Mouse (Mus musculus): ENCODE data around the gene Ly6g5c. TPM values are rescaled to one million over a fixed set of nuclear protein-coding genes. Genes with fewer than 3 reads are reported as not detected.

Ly6g5c gene
- polyA plus RNA-seq, 1 experiment from 2014 or later, result not detected

DNA sequence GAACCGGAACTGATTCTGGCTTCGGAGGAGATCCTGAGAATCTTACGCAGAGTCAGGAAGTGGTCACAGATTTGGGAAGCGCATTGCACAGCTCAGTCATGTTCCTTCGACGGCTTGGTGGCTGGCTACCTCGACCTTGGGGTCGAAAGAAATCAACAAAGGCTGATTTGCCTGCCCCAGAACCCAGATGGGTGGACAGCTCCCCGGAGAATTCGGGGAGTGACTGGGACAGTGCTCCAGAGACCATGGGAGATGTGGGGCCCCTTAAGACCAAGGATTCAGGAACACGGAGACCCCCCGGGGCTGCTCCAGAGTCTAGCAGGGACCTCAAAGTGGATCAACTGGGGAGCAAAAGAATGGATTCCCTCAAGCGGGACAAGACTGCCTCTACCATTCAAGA, 18.9 kb downstream of the Ly6g5c start:
- WGBS (ENCODE audit: insufficient replicate concordance), result 50% methylated on average over 13 of the region's 13 CpGs
- Histone ChIP-seq H3K9me3 (replicated peaks; ENCODE audit: control insufficient read depth, low read length) (no peaks in the 10 kb centered on the region), H3K4me3 (ENCODE audit: low read depth, low read length) (peak overlapping the region; percentile 78), H3K27me3 (ENCODE audit: control insufficient read depth, insufficient read depth, low read depth, low read length) (no peaks in the 10 kb centered on the region), H3K9ac (ENCODE audit: low read depth, low read length) (peak overlapping the region; percentile 81), H3K4me2 (ENCODE audit: low read depth, low read length) (peak overlapping the region; percentile 89), H3K27ac (ENCODE audit: low read length) (peak overlapping the region; percentile 92), H3K36me3 (ENCODE audit: control insufficient read depth, insufficient read depth) (peaks cover 6% of the 10 kb centered on the region; the same call in 1 of the 2 replicates), H3K4me1 (ENCODE audit: control insufficient read depth, low read depth, low read length) (peaks cover 28% of the 10 kb centered on the region)
- ATAC-seq (ENCODE audit: low read depth), result no peak

DNA sequence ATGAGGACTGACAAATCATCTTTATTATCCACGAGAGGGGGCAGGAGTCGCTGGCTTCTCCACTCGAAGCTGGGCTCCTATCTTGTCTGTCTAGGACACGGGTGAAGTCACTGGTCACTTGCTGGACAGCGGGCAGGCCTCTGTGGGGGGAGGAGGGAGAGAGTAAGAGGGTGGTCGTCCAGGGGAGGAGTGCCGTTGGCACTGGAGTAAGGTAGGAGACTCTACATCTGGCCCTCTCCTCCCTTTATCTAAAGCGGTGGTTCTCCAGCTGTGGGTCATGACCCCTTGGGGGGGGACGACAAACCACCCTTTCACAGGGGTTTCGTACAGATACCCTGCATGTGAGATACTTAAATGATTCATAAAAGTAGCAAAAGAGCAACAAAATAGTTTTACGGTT, 20.9 kb downstream of the Ly6g5c start:
- WGBS (ENCODE audit: insufficient replicate concordance), result 71% methylated on average over 11 of the region's 11 CpGs
- Histone ChIP-seq H3K4me2 (ENCODE audit: low read depth, low read length) (no peak overlapping the region), H3K9me3 (replicated peaks; ENCODE audit: control insufficient read depth, low read length) (no peaks in the 10 kb centered on the region), H3K27me3 (ENCODE audit: control insufficient read depth, insufficient read depth, low read depth, low read length) (no peaks in the 10 kb centered on the region), H3K9ac (ENCODE audit: low read depth, low read length) (no peak overlapping the region), H3K36me3 (ENCODE audit: control insufficient read depth, insufficient read depth) (0 out of 2 replicates have a peak, but pooled peaks cover under 1% of the 10 kb centered on the region), H3K27ac (ENCODE audit: low read length) (no peak overlapping the region), H3K4me3 (ENCODE audit: low read depth, low read length) (no peak overlapping the region), H3K4me1 (ENCODE audit: control insufficient read depth, low read depth, low read length) (peaks cover 24% of the 10 kb centered on the region)
- ATAC-seq (ENCODE audit: low read depth), result no peak

DNA sequence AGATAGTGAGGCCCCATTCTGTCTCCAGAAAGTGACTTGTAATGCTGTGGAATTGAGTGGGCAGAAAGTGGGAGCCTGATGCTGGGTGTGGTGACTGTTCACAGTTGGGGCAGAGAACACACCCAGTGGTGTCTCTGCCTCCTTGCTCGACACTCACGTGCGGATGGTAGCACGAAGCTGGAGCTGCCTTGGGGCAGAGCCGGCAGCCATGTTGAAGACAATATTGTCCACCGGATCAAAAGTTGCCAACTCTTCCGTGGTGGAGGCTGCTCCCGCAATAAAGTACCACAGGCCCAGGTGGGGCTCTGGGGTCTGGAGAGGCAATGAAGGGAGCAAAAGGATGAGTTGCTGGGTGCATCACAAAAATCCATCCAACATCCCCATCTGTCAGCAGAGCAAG, 23.0 kb downstream of the Ly6g5c start:
- 75% methylated on average over 8 of the region's 8 CpGs for WGBS (ENCODE audit: insufficient replicate concordance)

DNA sequence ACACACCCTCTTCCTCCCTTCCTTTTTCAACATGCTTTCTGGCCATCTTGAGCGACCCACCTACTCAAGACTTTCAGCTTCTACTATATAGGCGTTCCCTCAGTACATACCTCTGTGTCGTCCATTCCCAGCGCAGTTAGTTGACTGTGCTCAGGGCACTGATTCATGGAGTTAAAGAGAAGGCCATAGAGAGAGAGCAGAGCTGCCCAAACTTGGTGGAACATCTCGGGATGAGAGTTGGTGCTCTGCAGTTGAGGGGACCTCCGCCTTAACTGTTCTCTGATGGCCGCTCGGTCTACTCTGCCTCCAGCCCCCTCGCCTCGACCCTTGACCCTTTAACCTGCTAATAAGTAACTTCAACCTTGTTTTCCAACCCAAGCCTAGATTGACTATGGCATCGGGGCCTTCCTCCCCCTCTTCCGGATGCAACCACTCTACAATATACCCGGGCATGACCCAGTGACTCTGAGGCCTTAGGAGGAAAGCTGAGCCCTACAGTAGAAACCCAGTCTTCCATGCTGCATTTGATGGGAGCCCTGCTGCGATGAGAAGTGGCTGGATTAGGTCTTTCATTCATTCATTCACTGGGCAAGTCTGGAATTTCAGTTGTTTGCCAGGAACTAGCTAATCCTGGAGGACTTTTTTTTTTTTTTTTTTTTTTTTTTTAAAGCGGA, 23.6 kb downstream of the Ly6g5c start, which contains the start of gene Apom:
Gene Apom (minus strand): TSS at position 551 of the 674 bp plus-strand sequence.
- Histone ChIP-seq H3K27me3 (ENCODE audit: control insufficient read depth, insufficient read depth, low read depth, low read length) (no peaks in the 10 kb centered on the region), H3K4me1 (ENCODE audit: control insufficient read depth, low read depth, low read length) (peaks cover 26% of the 10 kb centered on the region), H3K27ac (ENCODE audit: low read length) (peak within 1 kb of the TSS; percentile 51), H3K9me3 (replicated peaks; ENCODE audit: control insufficient read depth, low read length) (no peaks in the 10 kb centered on the region), H3K9ac (ENCODE audit: low read depth, low read length) (peak within 1 kb of the TSS; percentile 37), H3K36me3 (ENCODE audit: control insufficient read depth, insufficient read depth) (no peaks in the 10 kb centered on the region), H3K4me2 (ENCODE audit: low read depth, low read length) (peak within 1 kb of the TSS; percentile 30), H3K4me3 (ENCODE audit: low read depth, low read length) (peak within 1 kb of the TSS; percentile 52)
- peak; percentile 25 for ATAC-seq (ENCODE audit: low read depth)
- WGBS (ENCODE audit: insufficient replicate concordance), result 62% methylated on average over 15 of the region's 15 CpGs

More for the DNA sequence above, 23.0 kb downstream of the Ly6g5c start:
- H3K27ac ChIP-seq (ENCODE audit: low read length), result peak overlapping the region; percentile 51
- H3K9ac ChIP-seq (ENCODE audit: low read depth, low read length), result peak overlapping the region; percentile 37
- H3K4me2 ChIP-seq (ENCODE audit: low read depth, low read length), result peak overlapping the region; percentile 30
- H3K9me3 ChIP-seq (replicated peaks; ENCODE audit: control insufficient read depth, low read length), result no peaks in the 10 kb centered on the region
- no peaks in the 10 kb centered on the region for H3K36me3 ChIP-seq (ENCODE audit: control insufficient read depth, insufficient read depth)
- H3K27me3 ChIP-seq (ENCODE audit: control insufficient read depth, insufficient read depth, low read depth, low read length), result no peaks in the 10 kb centered on the region
- no peak for ATAC-seq (ENCODE audit: low read depth)
- peak overlapping the region; percentile 52 for H3K4me3 ChIP-seq (ENCODE audit: low read depth, low read length)
- H3K4me1 ChIP-seq (ENCODE audit: control insufficient read depth, low read depth, low read length), result peaks cover 24% of the 10 kb centered on the region

DNA sequence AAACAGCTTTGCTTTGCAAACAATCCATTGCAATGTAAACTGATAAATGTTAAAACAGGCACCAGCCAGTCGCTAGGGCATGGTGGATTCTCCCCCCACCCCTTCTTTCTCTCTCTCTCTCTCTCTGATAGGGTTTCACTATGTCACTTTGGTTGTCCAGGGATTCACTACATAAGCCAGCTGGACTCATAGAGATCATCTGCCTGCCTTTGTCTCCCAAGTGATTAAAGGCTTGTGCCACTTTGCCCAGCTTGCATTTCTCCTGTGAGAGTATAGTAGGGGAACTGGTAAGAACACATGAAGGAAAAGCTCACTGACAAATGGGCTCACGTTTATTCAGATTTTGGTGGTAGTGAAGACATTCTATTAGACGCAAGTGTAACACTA, 24.1 kb downstream of the Ly6g5c start:
- peaks cover 25% of the 10 kb centered on the region for H3K4me1 ChIP-seq (ENCODE audit: control insufficient read depth, low read depth, low read length)
- H3K9me3 ChIP-seq (replicated peaks; ENCODE audit: control insufficient read depth, low read length), result no peaks in the 10 kb centered on the region
- no peak for ATAC-seq (ENCODE audit: low read depth)
- H3K4me3 ChIP-seq (ENCODE audit: low read depth, low read length), result no peak overlapping the region
- no peaks in the 10 kb centered on the region for H3K27me3 ChIP-seq (ENCODE audit: control insufficient read depth, insufficient read depth, low read depth, low read length)
- no peaks in the 10 kb centered on the region for H3K36me3 ChIP-seq (ENCODE audit: control insufficient read depth, insufficient read depth)
- 60% methylated on average over 3 of the region's 3 CpGs for WGBS (ENCODE audit: insufficient replicate concordance)
- H3K27ac ChIP-seq (ENCODE audit: low read length), result peak overlapping the region; percentile 5; the same call in 1 of the 2 replicates
- no peak overlapping the region for H3K9ac ChIP-seq (ENCODE audit: low read depth, low read length)
- H3K4me2 ChIP-seq (ENCODE audit: low read depth, low read length), result no peak overlapping the region

DNA sequence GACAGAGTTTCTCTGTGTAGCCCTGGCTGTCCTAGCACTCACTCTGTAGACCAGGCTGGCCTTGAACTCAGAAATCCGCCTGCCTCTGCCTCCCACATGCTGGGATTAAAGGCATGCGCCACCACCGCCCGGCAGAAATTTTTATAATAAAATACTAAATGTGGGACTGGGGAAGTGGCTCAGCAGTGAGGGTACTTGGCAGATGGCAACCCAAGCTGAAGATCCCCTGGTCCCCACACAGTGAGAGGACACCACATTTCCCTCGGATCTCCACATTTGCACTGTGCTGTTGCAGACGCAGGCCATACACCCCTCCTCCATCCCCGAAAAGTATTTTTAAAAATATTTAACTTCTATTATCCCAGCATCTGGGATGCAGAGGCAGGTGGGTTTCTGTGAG, 25.4 kb downstream of the Ly6g5c start:
- Histone ChIP-seq H3K36me3 (ENCODE audit: control insufficient read depth, insufficient read depth) (peaks cover under 1% of the 10 kb centered on the region), H3K27ac (ENCODE audit: low read length) (no peak overlapping the region), H3K4me1 (ENCODE audit: control insufficient read depth, low read depth, low read length) (peaks cover 21% of the 10 kb centered on the region), H3K9me3 (replicated peaks; ENCODE audit: control insufficient read depth, low read length) (no peaks in the 10 kb centered on the region), H3K27me3 (ENCODE audit: control insufficient read depth, insufficient read depth, low read depth, low read length) (no peaks in the 10 kb centered on the region), H3K4me2 (ENCODE audit: low read depth, low read length) (no peak overlapping the region), H3K9ac (ENCODE audit: low read depth, low read length) (no peak overlapping the region), H3K4me3 (ENCODE audit: low read depth, low read length) (no peak overlapping the region)
- 85% methylated on average over 7 of the region's 7 CpGs for WGBS (ENCODE audit: insufficient replicate concordance)
- ATAC-seq (ENCODE audit: low read depth), result no peak

DNA sequence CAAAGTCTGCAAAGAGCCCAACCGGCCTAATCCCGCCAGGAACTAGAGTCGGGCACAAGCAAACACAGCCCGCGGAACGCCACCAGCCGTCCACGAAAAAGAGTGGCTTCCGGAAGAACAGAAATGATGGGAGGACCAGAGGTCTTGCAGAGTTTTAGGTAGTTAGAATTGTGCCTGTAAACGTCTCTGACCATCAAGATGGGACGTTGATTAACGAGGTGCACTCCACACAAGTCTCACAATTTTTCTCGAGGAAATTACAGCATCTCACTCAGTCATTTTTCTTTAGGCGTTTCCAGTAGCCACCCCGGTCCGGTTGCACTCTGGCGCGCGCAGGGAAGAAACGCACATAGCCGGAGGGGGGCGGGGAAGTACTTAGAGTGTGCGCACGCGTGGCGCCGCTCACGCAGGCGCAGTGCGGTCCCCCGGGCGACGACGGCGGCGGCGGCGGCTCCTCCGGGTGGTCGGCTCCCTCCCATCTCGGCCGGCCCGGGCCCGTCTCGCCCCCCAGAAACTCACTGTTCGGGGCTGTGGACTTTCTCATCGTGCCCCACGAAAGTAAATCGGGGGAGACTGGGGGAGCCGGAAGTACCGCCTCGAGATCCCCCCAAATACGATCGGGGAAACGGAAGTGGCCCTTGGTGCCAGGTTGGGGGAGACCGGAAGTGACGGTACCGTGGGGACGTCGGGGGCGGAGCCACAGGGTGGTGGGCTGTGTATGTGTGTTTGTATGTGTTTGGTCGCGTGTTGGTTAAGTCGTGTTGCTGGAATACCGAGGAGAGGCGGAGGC, 26.9 kb downstream of the Ly6g5c start, which contains the start of gene Bag6:
Gene Bag6 (plus strand): TSS at position 378 of the 790 bp plus-strand sequence.
- peaks cover 13% of the 10 kb centered on the region for H3K36me3 ChIP-seq (ENCODE audit: control insufficient read depth, insufficient read depth)
- H3K9ac ChIP-seq (ENCODE audit: low read depth, low read length), result peak within 1 kb of the TSS; percentile 88
- peak; percentile 90 for ATAC-seq (ENCODE audit: low read depth)
- peaks cover 18% of the 10 kb centered on the region for H3K4me1 ChIP-seq (ENCODE audit: control insufficient read depth, low read depth, low read length)
- peak within 1 kb of the TSS; percentile 74 for H3K4me2 ChIP-seq (ENCODE audit: low read depth, low read length)
- H3K27me3 ChIP-seq (ENCODE audit: control insufficient read depth, insufficient read depth, low read depth, low read length), result no peaks in the 10 kb centered on the region
- WGBS (ENCODE audit: insufficient replicate concordance), result under 1% methylated on average over 66 of the region's 66 CpGs
- H3K27ac ChIP-seq (ENCODE audit: low read length), result peak within 1 kb of the TSS; percentile 94
- peak within 1 kb of the TSS; percentile 85 for H3K4me3 ChIP-seq (ENCODE audit: low read depth, low read length)
- no peaks in the 10 kb centered on the region for H3K9me3 ChIP-seq (replicated peaks; ENCODE audit: control insufficient read depth, low read length)

DNA sequence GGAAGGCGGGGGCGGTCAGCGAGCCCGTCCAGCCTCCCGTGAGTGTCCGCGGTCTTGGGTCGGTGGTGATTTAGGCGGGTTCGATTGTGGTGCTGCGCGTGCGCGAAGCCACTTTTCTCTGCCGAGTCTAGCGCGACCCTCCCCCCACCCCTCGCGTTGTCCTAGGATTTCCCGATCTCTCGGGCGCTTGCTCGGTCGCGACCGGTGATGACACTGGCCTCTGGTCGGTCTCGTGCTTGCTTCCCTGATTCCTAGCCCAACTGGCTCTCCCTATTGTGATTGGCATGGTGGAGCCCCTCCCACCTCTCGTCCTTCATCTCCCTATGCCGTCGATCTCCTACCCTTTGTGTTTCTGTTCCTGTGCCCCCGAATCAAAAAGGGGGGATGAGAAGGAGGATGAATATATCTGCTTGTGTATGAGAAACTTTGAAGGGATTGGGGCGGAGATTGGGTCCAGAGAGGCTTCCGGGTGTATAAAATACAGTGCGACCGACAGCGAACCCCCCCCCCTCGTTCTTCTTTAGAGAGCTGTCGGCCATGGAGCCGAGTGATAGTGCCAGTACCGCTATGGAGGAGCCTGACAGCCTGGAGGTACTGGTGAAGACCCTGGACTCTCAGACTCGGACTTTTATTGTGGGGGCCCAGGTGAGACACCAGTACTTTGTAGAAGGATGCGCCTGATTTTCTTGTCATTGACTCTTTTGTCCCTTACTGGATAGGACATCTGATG, 27.7 kb downstream of the Ly6g5c start:
- under 1% methylated on average over 43 of the region's 43 CpGs for WGBS (ENCODE audit: insufficient replicate concordance)
- peak; percentile 19 for ATAC-seq (ENCODE audit: low read depth)
- no peaks in the 10 kb centered on the region for H3K9me3 ChIP-seq (replicated peaks; ENCODE audit: control insufficient read depth, low read length)

More for the DNA sequence above, 27.7 kb downstream of the Ly6g5c start:
- Histone ChIP-seq H3K9ac (ENCODE audit: low read depth, low read length) (peak overlapping the region; percentile 88), H3K36me3 (ENCODE audit: control insufficient read depth, insufficient read depth) (peaks cover 17% of the 10 kb centered on the region), H3K27me3 (ENCODE audit: control insufficient read depth, insufficient read depth, low read depth, low read length) (no peaks in the 10 kb centered on the region), H3K4me3 (ENCODE audit: low read depth, low read length) (peak overlapping the region; percentile 85), H3K4me1 (ENCODE audit: control insufficient read depth, low read depth, low read length) (peaks cover 18% of the 10 kb centered on the region), H3K27ac (ENCODE audit: low read length) (peak overlapping the region; percentile 94), H3K4me2 (ENCODE audit: low read depth, low read length) (peak overlapping the region; percentile 74)
